Mouse (Mus musculus) stomach, postnatal 0 days (tissue): Measurements from ENCODE around the gene Polr3h. TPM values are rescaled to one million over a fixed set of nuclear protein-coding genes. Genes with fewer than 3 reads are reported as not detected.

Source experiments
- ATAC-seq: fragments of 200-750 bp; cut with Nextera tagmentation; 2 replicates; pipeline ENCODE4 v1.8.0; 2017; ENCODE audit not compliant: low FRiP score, low TSS enrichment
- DNase-seq: peaks from one replicate; pipeline ENCODE4 v3.0.0-alpha.2; 2016; ENCODE audit warnings: low spot score
- H3K27ac ChIP-seq: fragments of 300-500 bp; sonication (generic); replicated peaks from 2 replicates; pipeline ENCODE4 v1.5.1; 2014; ENCODE audit warnings: mild to moderate bottlenecking, control low read depth
- H3K27me3 ChIP-seq: fragments of 300-500 bp; sonication (generic); 2 replicates; pipeline ENCODE4 v1.6.1; 2014; ENCODE audit warnings: low read length; ENCODE audit not compliant: control insufficient read depth, insufficient read depth
- H3K36me3 ChIP-seq: fragments of 300-500 bp; sonication (generic); 2 replicates; pipeline ENCODE4 v1.6.1; 2014; ENCODE audit warnings: low read length, mixed read lengths; ENCODE audit not compliant: control insufficient read depth, insufficient read depth
- H3K4me1 ChIP-seq: fragments of 300-500 bp; sonication (generic); replicated peaks from 2 replicates; pipeline ENCODE4 v1.6.1; 2014; ENCODE audit warnings: antibody characterized with exemption; ENCODE audit not compliant: control insufficient read depth, insufficient read depth
- H3K4me2 ChIP-seq: fragments of 300-500 bp; sonication (generic); replicated peaks from 2 replicates; pipeline ENCODE4 v1.6.1; 2014; ENCODE audit warnings: low read depth, mild to moderate bottlenecking, control low read depth, moderate library complexity
- H3K4me3 ChIP-seq: fragments of 300-500 bp; sonication (generic); 2 replicates; pipeline ENCODE4 v1.5.1; 2014; ENCODE audit warnings: low read depth, low read length, control low read depth
- H3K9ac ChIP-seq: fragments of 300-500 bp; sonication (generic); 2 replicates; pipeline ENCODE4 v1.6.1; 2014; ENCODE audit warnings: mild to moderate bottlenecking, low read length, control low read depth, mixed read lengths
- H3K9me3 ChIP-seq: fragments of 300-500 bp; sonication (generic); 2 replicates; pipeline ENCODE4 v1.6.1; 2016; ENCODE audit warnings: low read length; ENCODE audit not compliant: control insufficient read depth
- CTCF ChIP-seq: IDR thresholded peaks from 2 replicates; pipeline ENCODE4 v1.5.1; 2016; ENCODE audit warnings: antibody characterized with exemption, low read depth, mild to moderate bottlenecking, moderate library complexity
- EP300 ChIP-seq: optimal IDR thresholded peaks from 2 replicates; pipeline ENCODE3; 2016; ENCODE audit warnings: antibody characterized with exemption
- WGBS: fragments of 180-500 bp; shearing (Covaris S2); extraction: QIAGEN DNeasy Blood & Tissue Kit; methylation state at CpG from one replicate; pipeline ENCODE4 v1.1.7; 2014; 5-methylcytosine and 5-hydroxymethylcytosine counted together
- polyA plus RNA-seq: library from polyadenylated mRNA; unstranded; fragments of >200 nt; fragmentation: Nextera tagmentation; extraction: Ambion mirVana; gene quantifications from 2 replicates; pipeline ENCODE4 v1.2.1, GENCODE M21; 2015

Gene Polr3h
- polyA plus RNA-seq, 1 experiment from 2014 or later = 65.6 TPM

DNA sequence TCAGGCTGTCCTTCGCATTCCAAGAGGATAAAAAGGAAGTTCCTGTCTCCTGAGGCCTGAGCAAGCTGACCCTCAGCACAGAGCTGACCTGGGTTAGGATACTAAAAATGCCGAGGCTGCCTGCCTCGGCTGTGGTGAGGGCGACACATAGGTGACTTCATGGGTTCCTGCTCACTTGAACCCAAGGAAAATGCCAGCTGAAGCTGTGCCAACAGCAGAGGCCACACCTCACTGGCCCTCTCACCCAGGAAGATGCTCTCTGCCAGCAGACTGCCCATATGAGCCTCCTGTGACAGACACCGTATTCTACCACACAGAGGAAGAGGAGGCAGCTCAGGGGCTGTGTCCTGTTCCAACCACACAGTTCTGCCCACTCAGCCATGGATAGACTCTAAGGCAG lies 7.0 kb downstream of the Polr3h start:
- DNase-seq = no peak
- ATAC-seq = no peak

DNA sequence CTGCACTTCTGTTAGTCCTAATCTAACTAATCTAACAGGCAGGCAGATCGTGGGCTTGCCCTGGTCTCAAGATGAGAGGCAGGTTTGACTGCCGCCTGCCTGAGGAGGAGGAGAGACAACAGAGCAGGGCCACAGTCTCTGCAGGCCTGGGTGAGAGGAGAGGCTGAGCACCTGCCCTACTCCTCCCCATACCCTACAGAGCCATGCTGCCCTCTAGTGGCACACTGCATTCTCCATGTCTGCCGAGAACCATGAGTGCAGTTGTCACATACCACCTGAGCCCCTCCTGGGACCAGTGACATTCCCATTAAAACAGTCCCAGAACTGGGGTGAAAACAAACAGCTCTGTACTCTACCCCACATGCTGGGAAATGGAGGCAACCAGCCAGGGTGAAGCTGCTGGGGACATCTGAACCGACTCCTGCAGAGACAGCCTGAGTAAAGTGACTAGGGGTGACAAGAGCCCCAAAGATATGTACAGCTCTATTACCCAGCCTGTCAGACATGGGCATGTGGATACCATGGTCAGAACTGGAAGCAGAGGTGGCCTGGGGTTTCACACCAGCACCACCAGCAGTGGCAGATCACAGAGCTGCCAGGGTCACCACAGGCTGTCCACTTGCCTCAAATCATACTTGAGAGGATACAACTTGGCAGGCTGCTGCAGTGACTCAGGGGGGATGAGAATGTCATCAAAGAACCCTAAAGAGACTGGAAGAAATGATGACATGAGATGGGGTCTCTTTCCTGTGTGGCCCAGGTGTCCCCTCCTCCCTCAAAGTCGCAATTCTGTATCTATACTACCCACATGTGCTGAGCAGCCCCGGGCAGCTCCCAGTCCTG lies 8.2 kb downstream of the Polr3h start:
- Histone ChIP-seq H3K4me1 (no peaks in the 10 kb centered on the region), H3K27ac (no peak overlapping the region), H3K4me3 (no peak overlapping the region), H3K36me3 (peaks cover 23% of the 10 kb centered on the region), H3K27me3 (no peaks in the 10 kb centered on the region), H3K4me2 (no peak overlapping the region), H3K9me3 (no peaks in the 10 kb centered on the region), H3K9ac (no peak overlapping the region)
- DNase-seq = peak; percentile 80
- TF ChIP-seq CTCF = peak; percentile 87
- TF ChIP-seq EP300 = no peak
- 57% methylated on average over 6 of the region's 6 CpGs for WGBS
- ATAC-seq = peak; percentile 65

More for the DNA sequence above, 7.0 kb downstream of the Polr3h start:
- no peak overlapping the region for H3K4me2 ChIP-seq
- no peak overlapping the region for H3K27ac ChIP-seq
- WGBS = 67% methylated on average over 5 of the region's 5 CpGs
- TF ChIP-seq EP300 = no peak
- TF ChIP-seq CTCF = no peak
- no peaks in the 10 kb centered on the region for H3K9me3 ChIP-seq
- H3K4me3 ChIP-seq = no peak overlapping the region
- no peaks in the 10 kb centered on the region for H3K4me1 ChIP-seq
- H3K27me3 ChIP-seq = no peaks in the 10 kb centered on the region
- peaks cover 12% of the 10 kb centered on the region for H3K36me3 ChIP-seq
- no peak overlapping the region for H3K9ac ChIP-seq

DNA sequence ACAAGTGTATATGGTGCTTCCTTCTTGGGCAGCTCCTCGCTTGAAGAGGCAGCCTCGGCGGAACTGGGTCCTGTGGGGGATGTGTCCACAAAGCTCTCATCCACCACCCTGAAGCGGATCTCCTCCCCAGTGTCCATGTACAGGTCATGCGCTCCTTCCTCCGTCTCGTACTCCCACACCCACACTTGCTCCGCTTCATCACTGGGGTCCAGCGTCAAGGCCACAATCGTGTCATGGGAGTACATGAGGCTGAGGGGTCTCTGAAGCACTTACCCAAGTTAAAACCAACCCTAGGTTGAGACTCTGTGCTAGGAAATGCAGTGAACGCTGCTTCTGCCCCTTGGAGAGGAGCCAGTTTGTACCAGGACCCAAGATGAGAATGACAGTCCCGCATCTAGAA lies 8.8 kb downstream of the Polr3h start:
- 88% methylated on average over 12 of the region's 12 CpGs for WGBS
- Histone ChIP-seq H3K9me3 (no peaks in the 10 kb centered on the region), H3K4me3 (no peak overlapping the region), H3K9ac (no peak overlapping the region), H3K27me3 (no peaks in the 10 kb centered on the region), H3K4me2 (no peak overlapping the region), H3K4me1 (no peaks in the 10 kb centered on the region), H3K36me3 (peaks cover 26% of the 10 kb centered on the region), H3K27ac (no peak overlapping the region)
- ATAC-seq = no peak
- no peak for TF ChIP-seq EP300
- no peak for TF ChIP-seq CTCF
- no peak for DNase-seq

DNA sequence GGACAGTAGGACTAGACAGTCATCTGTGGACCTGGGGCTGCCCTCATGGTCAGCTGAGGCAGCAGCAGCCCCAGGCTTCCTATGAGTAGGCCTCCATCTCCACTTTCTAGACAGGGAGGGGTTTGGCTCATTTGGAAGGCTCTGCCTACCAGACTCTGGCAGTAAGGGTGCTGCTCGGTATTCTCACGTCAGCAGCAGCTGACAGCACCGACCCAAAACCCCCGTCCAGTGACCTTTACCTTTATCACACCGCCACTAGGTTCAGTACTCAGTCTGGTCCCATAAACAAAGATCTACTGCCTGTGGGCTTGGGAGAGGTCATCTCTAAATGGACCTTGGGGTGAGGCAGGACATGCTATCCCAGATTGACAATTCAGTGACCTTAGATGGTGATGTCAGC lies 10.4 kb downstream of the Polr3h start:
- 69% methylated on average over 5 of the region's 5 CpGs for WGBS
- no peaks in the 10 kb centered on the region for H3K9me3 ChIP-seq
- no peaks in the 10 kb centered on the region for H3K27me3 ChIP-seq
- H3K4me1 ChIP-seq = no peaks in the 10 kb centered on the region
- peaks cover 30% of the 10 kb centered on the region for H3K36me3 ChIP-seq
- no peak overlapping the region for H3K9ac ChIP-seq
- no peak for ATAC-seq
- no peak for DNase-seq
- no peak overlapping the region for H3K4me3 ChIP-seq
- H3K27ac ChIP-seq = no peak overlapping the region
- no peak for TF ChIP-seq CTCF
- TF ChIP-seq EP300 = no peak
- no peak overlapping the region for H3K4me2 ChIP-seq

DNA sequence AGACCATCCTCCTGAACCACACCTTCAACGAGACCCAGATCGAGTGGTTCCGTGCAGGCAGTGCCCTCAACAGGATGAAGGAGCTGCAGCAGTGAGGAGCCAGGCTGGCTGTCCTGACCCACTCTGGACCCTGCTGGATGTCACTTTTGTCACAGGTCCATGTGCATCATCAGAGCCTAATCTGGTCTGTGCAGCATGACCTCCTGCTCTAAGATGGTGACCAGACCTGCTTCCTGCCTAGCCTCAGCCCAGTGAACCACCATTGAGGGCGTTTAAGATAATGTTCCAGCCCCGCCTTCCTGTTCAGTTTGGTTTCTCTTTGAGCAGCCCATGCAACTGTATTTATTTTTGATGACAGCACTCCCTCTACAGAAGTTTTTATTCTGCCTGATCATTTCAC lies 11.4 kb downstream of the Polr3h start:
- TF ChIP-seq EP300 (no peak), CTCF (no peak)
- no peak overlapping the region for H3K9ac ChIP-seq
- no peak for DNase-seq
- 80% methylated on average over 5 of the region's 5 CpGs for WGBS
- no peak overlapping the region for H3K27ac ChIP-seq
- no peak overlapping the region for H3K4me2 ChIP-seq
- no peak overlapping the region for H3K4me3 ChIP-seq
- H3K27me3 ChIP-seq = no peaks in the 10 kb centered on the region
- no peaks in the 10 kb centered on the region for H3K9me3 ChIP-seq
- 0 out of 2 replicates have a peak, but pooled peaks have one; percentile 8 for ATAC-seq
- H3K36me3 ChIP-seq = peaks cover 37% of the 10 kb centered on the region
- H3K4me1 ChIP-seq = no peaks in the 10 kb centered on the region

DNA sequence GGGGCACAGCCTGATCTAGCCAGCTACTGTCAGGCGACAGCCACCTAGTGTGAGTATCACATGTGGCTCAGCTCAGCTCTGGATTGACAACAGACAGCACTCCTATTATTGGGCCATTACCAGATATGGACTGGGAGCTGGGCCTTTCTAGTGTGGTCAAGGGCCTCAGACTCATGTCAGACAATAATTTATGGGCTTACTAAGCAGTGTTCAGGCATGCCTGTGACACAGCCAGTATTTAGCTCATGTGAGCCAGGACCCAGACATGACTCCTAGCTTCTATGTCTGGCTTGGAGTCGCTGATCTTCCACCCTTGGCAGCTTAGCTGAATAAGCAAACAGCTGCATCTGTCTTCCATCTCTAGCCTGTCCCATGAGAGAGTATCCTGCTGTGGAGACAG lies 13.5 kb downstream of the Polr3h start:
- no peak for TF ChIP-seq CTCF
- no peak for TF ChIP-seq EP300
- no peak overlapping the region for H3K4me2 ChIP-seq
- ATAC-seq = no peak
- DNase-seq = no peak
- peaks cover 43% of the 10 kb centered on the region for H3K36me3 ChIP-seq
- H3K27ac ChIP-seq = no peak overlapping the region
- no peak overlapping the region for H3K9ac ChIP-seq
- no peak overlapping the region for H3K4me3 ChIP-seq
- H3K4me1 ChIP-seq = no peaks in the 10 kb centered on the region
- WGBS = 59% methylated on average over 2 of the region's 2 CpGs
- no peaks in the 10 kb centered on the region for H3K9me3 ChIP-seq
- H3K27me3 ChIP-seq = no peaks in the 10 kb centered on the region
